Mouse (Mus musculus) lung, postnatal 10 days (tissue): ENCODE results near the gene Arid3a.

Source experiments
- DNase-seq: peaks from one replicate; pipeline ENCODE4 v3.0.0; 2021

Arid3a gene

GRCm38 (mm10) chr10:79928030-79928694, 1.3 kb downstream of the Arid3a start:
- DNase-seq: peak; percentile 75

- no peak for DNase-seq
These were observed 2.3 kb downstream of the Arid3a start for GRCm38 (mm10) chr10:79928907-79929701.

- no peak for DNase-seq
These were observed 3.4 kb downstream of the Arid3a start for GRCm38 (mm10) chr10:79929967-79930825.

- no peak for DNase-seq
These were observed 4.0 kb downstream of the Arid3a start for GRCm38 (mm10) chr10:79930826-79931186.

- DNase-seq: no peak
These were observed 5.0 kb downstream of the Arid3a start for GRCm38 (mm10) chr10:79931797-79932196.

GRCm38 (mm10) chr10:79932736-79933135, 5.9 kb downstream of the Arid3a start:
- peak; percentile 89 for DNase-seq

GRCm38 (mm10) chr10:79933145-79933679, 6.4 kb downstream of the Arid3a start:
- no peak for DNase-seq

- no peak for DNase-seq
These were observed 7.0 kb downstream of the Arid3a start for GRCm38 (mm10) chr10:79933861-79934260.

- DNase-seq: peak; percentile 97
These were observed 7.5 kb downstream of the Arid3a start for GRCm38 (mm10) chr10:79934272-79934721.

- DNase-seq: no peak
These were observed 8.1 kb downstream of the Arid3a start for GRCm38 (mm10) chr10:79934794-79935569.

- peak; percentile 62 for DNase-seq
These were observed 9.6 kb downstream of the Arid3a start for GRCm38 (mm10) chr10:79936284-79936910.

GRCm38 (mm10) chr10:79936911-79937441, 10.1 kb downstream of the Arid3a start:
- DNase-seq: peak; percentile 94

GRCm38 (mm10) chr10:79937775-79938526, 11.1 kb downstream of the Arid3a start:
- DNase-seq: no peak

GRCm38 (mm10) chr10:79940749-79941148, 13.9 kb downstream of the Arid3a start:
- no peak for DNase-seq

GRCm38 (mm10) chr10:79942988-79943387, 16.1 kb downstream of the Arid3a start:
- DNase-seq: no peak

- DNase-seq: no peak
These were observed 16.6 kb downstream of the Arid3a start for GRCm38 (mm10) chr10:79943471-79943901.

- DNase-seq: peak; percentile 55
These were observed 18.8 kb downstream of the Arid3a start for GRCm38 (mm10) chr10:79945507-79946234.

- DNase-seq: no peak
These were observed 20.0 kb downstream of the Arid3a start for GRCm38 (mm10) chr10:79946752-79947322.

- DNase-seq: no peak
These were observed 20.7 kb downstream of the Arid3a start for GRCm38 (mm10) chr10:79947502-79947901.
